Mouse (Mus musculus): ENCODE results near the gene Olfr1192-ps1. TPM values are rescaled to one million over a fixed set of nuclear protein-coding genes. Genes with fewer than 3 reads are reported as not detected.
"Not testable (repeated sequence)": the region's sequence is repeated elsewhere in the genome, so short reads cannot be mapped to it uniquely, and the experiment has no call there.

The Olfr1192-ps1 gene
- not detected in 2 replicates for polyA plus RNA-seq (2014; fragmentation: Nextera tagmentation; extraction: Ambion mirVana)

- 57% methylated on average over 1 of the region's 1 CpGs for WGBS
- H3K27me3 ChIP-seq (replicated peaks; ENCODE audit: control insufficient read depth, insufficient read depth, low read length), result no peaks in the 10 kb centered on the region
- H3K36me3 ChIP-seq (ENCODE audit: control insufficient read depth, insufficient read depth, low read length), result no peaks in the 10 kb centered on the region
- H3K4me3 ChIP-seq (ENCODE audit: low read depth, low read length), result no peak within 1 kb of the TSS
- no peak within 1 kb of the TSS for H3K27ac ChIP-seq (ENCODE audit: low read depth, low read length)
- no peaks in the 10 kb centered on the region for H3K4me1 ChIP-seq (ENCODE audit: control insufficient read depth, insufficient read depth, low read length)
- H3K9me3 ChIP-seq (replicated peaks; ENCODE audit: control insufficient read depth, low read length), result no peaks in the 10 kb centered on the region
- DNase-seq (ENCODE audit: low spot score) (no peak), ATAC-seq (no peak)
- no peak within 1 kb of the TSS for H3K4me2 ChIP-seq (ENCODE audit: low read length)
- H3K9ac ChIP-seq (ENCODE audit: low read length), result no peak within 1 kb of the TSS
These were observed at the start of gene Olfr1192-ps1 for GRCm38 (mm10) chr2:88648209-88648608. Gene Olfr1192-ps1, plus strand, starts transcription at chr2:88648509.

- ATAC-seq; H3K9ac ChIP-seq (ENCODE audit: low read length); H3K4me2 ChIP-seq (ENCODE audit: low read length); H3K4me3 ChIP-seq (ENCODE audit: low read depth, low read length); H3K27ac ChIP-seq (ENCODE audit: low read depth, low read length); DNase-seq (ENCODE audit: low spot score); H3K9me3 ChIP-seq (replicated peaks; ENCODE audit: control insufficient read depth, low read length); H3K27me3 ChIP-seq (replicated peaks; ENCODE audit: control insufficient read depth, insufficient read depth, low read length); H3K4me1 ChIP-seq (ENCODE audit: control insufficient read depth, insufficient read depth, low read length); H3K36me3 ChIP-seq (ENCODE audit: control insufficient read depth, insufficient read depth, low read length): not testable (repeated sequence)
- 88% methylated on average over 1 of the region's 1 CpGs for WGBS
These were observed 8.1 kb upstream of the Olfr1192-ps1 start, which contains the start of gene Olfr1191-ps1 for GRCm38 (mm10) chr2:88640242-88640641. Gene Olfr1191-ps1, plus strand, starts transcription at chr2:88640542.

GRCm38 (mm10) chr2:88675328-88675727 is 27.0 kb downstream of the Olfr1192-ps1 start, which contains the start of gene Olfr1193:
Gene Olfr1193, plus strand, starts transcription at chr2:88675628.
- not testable (repeated sequence) for H3K4me3 ChIP-seq (ENCODE audit: low read depth, low read length); DNase-seq (ENCODE audit: low spot score); H3K36me3 ChIP-seq (ENCODE audit: control insufficient read depth, insufficient read depth, low read length); H3K4me2 ChIP-seq (ENCODE audit: low read length); H3K27me3 ChIP-seq (replicated peaks; ENCODE audit: control insufficient read depth, insufficient read depth, low read length); H3K27ac ChIP-seq (ENCODE audit: low read depth, low read length); ATAC-seq; H3K9me3 ChIP-seq (replicated peaks; ENCODE audit: control insufficient read depth, low read length); H3K9ac ChIP-seq (ENCODE audit: low read length); H3K4me1 ChIP-seq (ENCODE audit: control insufficient read depth, insufficient read depth, low read length)

GRCm38 (mm10) chr2:88689087-88689486 is 40.8 kb downstream of the Olfr1192-ps1 start, which contains the start of gene Olfr1195:
Gene Olfr1195, minus strand, starts transcription at chr2:88689187.
- H3K4me3 ChIP-seq (ENCODE audit: low read depth, low read length), result no peak within 1 kb of the TSS
- no peaks in the 10 kb centered on the region for H3K4me1 ChIP-seq (ENCODE audit: control insufficient read depth, insufficient read depth, low read length)
- DNase-seq (ENCODE audit: low spot score), result no peak
- ATAC-seq, result no peak
- H3K9me3 ChIP-seq (replicated peaks; ENCODE audit: control insufficient read depth, low read length), result no peaks in the 10 kb centered on the region
- H3K27me3 ChIP-seq (replicated peaks; ENCODE audit: control insufficient read depth, insufficient read depth, low read length), result no peaks in the 10 kb centered on the region
- H3K36me3 ChIP-seq (ENCODE audit: control insufficient read depth, insufficient read depth, low read length), result no peaks in the 10 kb centered on the region
- H3K27ac ChIP-seq (ENCODE audit: low read depth, low read length), result no peak within 1 kb of the TSS
- H3K9ac ChIP-seq (ENCODE audit: low read length), result no peak within 1 kb of the TSS
- no peak within 1 kb of the TSS for H3K4me2 ChIP-seq (ENCODE audit: low read length)

GRCm38 (mm10) chr2:88704497-88704896 is 56.2 kb downstream of the Olfr1192-ps1 start, which contains the start of gene Olfr1196:
Gene Olfr1196, minus strand, starts transcription at chr2:88704597.
- no peaks in the 10 kb centered on the region for H3K27me3 ChIP-seq (replicated peaks; ENCODE audit: control insufficient read depth, insufficient read depth, low read length)
- DNase-seq (ENCODE audit: low spot score) (no peak), ATAC-seq (no peak)
- no peaks in the 10 kb centered on the region for H3K9me3 ChIP-seq (replicated peaks; ENCODE audit: control insufficient read depth, low read length)
- no peaks in the 10 kb centered on the region for H3K36me3 ChIP-seq (ENCODE audit: control insufficient read depth, insufficient read depth, low read length)
- WGBS, result 82% methylated on average over 2 of the region's 2 CpGs
- no peak within 1 kb of the TSS for H3K9ac ChIP-seq (ENCODE audit: low read length)
- H3K4me3 ChIP-seq (ENCODE audit: low read depth, low read length), result no peak within 1 kb of the TSS
- no peak within 1 kb of the TSS for H3K4me2 ChIP-seq (ENCODE audit: low read length)
- H3K27ac ChIP-seq (ENCODE audit: low read depth, low read length), result no peak within 1 kb of the TSS
- H3K4me1 ChIP-seq (ENCODE audit: control insufficient read depth, insufficient read depth, low read length), result no peaks in the 10 kb centered on the region

Other genes starting within 250 kb of the Olfr1192-ps1 start
- not detected in 2 replicates for gene Olfr1179, start 242.1 kb upstream of the Olfr1192-ps1 start, polyA plus RNA-seq (2014; fragmentation: Nextera tagmentation; extraction: Ambion mirVana)
- gene Olfr1180, start 229.4 kb upstream of the Olfr1192-ps1 start, polyA plus RNA-seq (2014; fragmentation: Nextera tagmentation; extraction: Ambion mirVana), result not detected in 2 replicates
- not detected in 2 replicates for gene Olfr1181, start 222.3 kb upstream of the Olfr1192-ps1 start, polyA plus RNA-seq (2014; fragmentation: Nextera tagmentation; extraction: Ambion mirVana)
- gene Gm13757, start 199.4 kb upstream of the Olfr1192-ps1 start, polyA plus RNA-seq (2014; fragmentation: Nextera tagmentation; extraction: Ambion mirVana), result not detected in 2 replicates
- not detected in 2 replicates for gene Olfr1183, start 193.6 kb upstream of the Olfr1192-ps1 start, polyA plus RNA-seq (2014; fragmentation: Nextera tagmentation; extraction: Ambion mirVana)
- not detected in 2 replicates for gene Olfr1184, start 164.9 kb upstream of the Olfr1192-ps1 start, polyA plus RNA-seq (2014; fragmentation: Nextera tagmentation; extraction: Ambion mirVana)
- not detected in 2 replicates for gene Olfr1185-ps1, start 155.2 kb upstream of the Olfr1192-ps1 start, polyA plus RNA-seq (2014; fragmentation: Nextera tagmentation; extraction: Ambion mirVana)
- gene Olfr1186, start 130.0 kb upstream of the Olfr1192-ps1 start, polyA plus RNA-seq (2014; fragmentation: Nextera tagmentation; extraction: Ambion mirVana), result not detected in 2 replicates
- gene Olfr1188, start 91.6 kb upstream of the Olfr1192-ps1 start, polyA plus RNA-seq (2014; fragmentation: Nextera tagmentation; extraction: Ambion mirVana), result not detected in 2 replicates
- not detected in 2 replicates for gene Olfr1189, start 62.1 kb upstream of the Olfr1192-ps1 start, polyA plus RNA-seq (2014; fragmentation: Nextera tagmentation; extraction: Ambion mirVana)
- gene Olfr1191-ps1, start 8.0 kb upstream of the Olfr1192-ps1 start, polyA plus RNA-seq (2014; fragmentation: Nextera tagmentation; extraction: Ambion mirVana), result not detected in 2 replicates
- gene Olfr1193, start 27.1 kb downstream of the Olfr1192-ps1 start, polyA plus RNA-seq (2014; fragmentation: Nextera tagmentation; extraction: Ambion mirVana), result not detected in 2 replicates
- gene Olfr1195, start 40.7 kb downstream of the Olfr1192-ps1 start, polyA plus RNA-seq (2014; fragmentation: Nextera tagmentation; extraction: Ambion mirVana), result not detected in 2 replicates
- gene Olfr1196, start 56.1 kb downstream of the Olfr1192-ps1 start, polyA plus RNA-seq (2014; fragmentation: Nextera tagmentation; extraction: Ambion mirVana), result not detected in 2 replicates
- gene Olfr1197, start 83.9 kb downstream of the Olfr1192-ps1 start, polyA plus RNA-seq (2014; fragmentation: Nextera tagmentation; extraction: Ambion mirVana), result not detected in 2 replicates
- gene Olfr1198, start 102.9 kb downstream of the Olfr1192-ps1 start, polyA plus RNA-seq (2014; fragmentation: Nextera tagmentation; extraction: Ambion mirVana), result not detected in 2 replicates
- gene Olfr1199, start 112.0 kb downstream of the Olfr1192-ps1 start, polyA plus RNA-seq (2014; fragmentation: Nextera tagmentation; extraction: Ambion mirVana), result not detected in 2 replicates
- not detected in 2 replicates for gene Olfr1200, start 122.0 kb downstream of the Olfr1192-ps1 start, polyA plus RNA-seq (2014; fragmentation: Nextera tagmentation; extraction: Ambion mirVana)
- gene Olfr1201, start 144.5 kb downstream of the Olfr1192-ps1 start, polyA plus RNA-seq (2014; fragmentation: Nextera tagmentation; extraction: Ambion mirVana), result not detected in 2 replicates
- gene Olfr1202, start 166.0 kb downstream of the Olfr1192-ps1 start, polyA plus RNA-seq (2014; fragmentation: Nextera tagmentation; extraction: Ambion mirVana), result not detected in 2 replicates
- gene Olfr1205, start 181.2 kb downstream of the Olfr1192-ps1 start, polyA plus RNA-seq (2014; fragmentation: Nextera tagmentation; extraction: Ambion mirVana), result not detected in 2 replicates
- gene Olfr1204, start 200.8 kb downstream of the Olfr1192-ps1 start, polyA plus RNA-seq (2014; fragmentation: Nextera tagmentation; extraction: Ambion mirVana), result not detected in 2 replicates
- not detected in 2 replicates for gene Olfr1206, start 214.7 kb downstream of the Olfr1192-ps1 start, polyA plus RNA-seq (2014; fragmentation: Nextera tagmentation; extraction: Ambion mirVana)

Measured in forebrain, embryonic 14.5 days (tissue).